In genomic region chr6:85371859-85372405, GRCm38 (mm10) we compare ENCODE assay signal across 13 mouse cellular contexts. TPM values are rescaled to one million over a fixed set of nuclear protein-coding genes. Genes with fewer than 3 reads are reported as not detected.
DNase-seq lines count a peak whose midpoint lies in the region; ATAC-seq and TF ChIP-seq lines count a peak whose summit lies in the region.
"Had no signal": no experiment of that assay in that cellular context is flagged by ENCODE, and none has a peak within 500 bp of the region (broad histone marks: within the 10 kb centered on the region; RNA-seq: fewer than 3 reads in every experiment).

No protein-coding gene starts in this region.

- H3K9ac ChIP-seq in hindbrain, embryonic 13.5 days = 0 out of 2 replicates have a peak overlapping the region, but pooled peaks have one; percentile 93

- no peak for DNase-seq in hindbrain, embryonic 10.5 days (ENCODE audit: low spot score)
- DNase-seq in brain, adult 2 months (ENCODE audit: low read depth, low spot score) = peak; percentile 39
- DNase-seq in ovary, postnatal 10 days (ENCODE audit: low spot score) = no peak
- no peak for DNase-seq in natural killer cell, adult 2 months (ENCODE audit: low spot score in 2 of 2)
- DNase-seq: embryo, embryonic 11 days; liver had no signal

- H3K4me1 ChIP-seq in hindbrain, embryonic 13.5 days (replicated peaks) = peaks cover 44% of the 10 kb centered on the region
- peaks cover 18% of the 10 kb centered on the region for H3K4me1 ChIP-seq in hindbrain, embryonic 10.5 days (replicated peaks)
- peaks cover 15% of the 10 kb centered on the region for H3K4me1 ChIP-seq in embryonic fibroblast, embryonic 13.5 days (ENCODE audit: control insufficient read depth, insufficient read depth, low read length)

- TF ChIP-seq CTCF in embryonic fibroblast, embryonic 13.5 days (IDR thresholded peaks at IDR 0.05; ENCODE audit: borderline replicate concordance, insufficient read depth, low read length) = no peak

- peak overlapping the region; percentile 80 for H3K4me2 ChIP-seq in hindbrain, embryonic 13.5 days

- no peak for ATAC-seq in hindbrain, embryonic 13.5 days (ENCODE audit: low FRiP score)
- ATAC-seq in erythroid progenitor cell, adult 5-6 weeks (replicated peaks; ENCODE audit: low FRiP score, poor library complexity, severe bottlenecking) = no peak

- H3K36me3 ChIP-seq in hindbrain, embryonic 13.5 days = peaks cover 9% of the 10 kb centered on the region
- no peaks in the 10 kb centered on the region for H3K36me3 ChIP-seq in hindbrain, embryonic 10.5 days
- H3K36me3 ChIP-seq in macrophage (ENCODE audit: inconsistent target) = peaks cover 3% of the 10 kb centered on the region; the same call in 1 of the 2 replicates

- H3K79me2 ChIP-seq in macrophage (ENCODE audit: inconsistent target) = peaks cover 62% of the 10 kb centered on the region

- 0 out of 2 replicates have a peak overlapping the region, but pooled peaks have one; percentile 88 for H3K4me3 ChIP-seq in hindbrain, embryonic 13.5 days
- H3K4me3 ChIP-seq in hindbrain, embryonic 10.5 days = no peak overlapping the region
- peak overlapping the region; percentile 11; the same call in 1 of the 2 replicates for H3K4me3 ChIP-seq in embryonic fibroblast, embryonic 13.5 days (ENCODE audit: insufficient read depth, low read length)
- peak overlapping the region; percentile 73 for H3K4me3 ChIP-seq in macrophage (ENCODE audit: inconsistent target)

- WGBS in hindbrain, embryonic 13.5 days = 81% methylated on average over 6 of the region's 6 CpGs
- 91% methylated on average over 6 of the region's 6 CpGs for WGBS in hindbrain, embryonic 10.5 days
- 91% methylated on average over 6 of the region's 6 CpGs for WGBS in macrophage (ENCODE audit: missing documents)

- no peak overlapping the region for H3K27ac ChIP-seq in hindbrain, embryonic 13.5 days
- no peak overlapping the region for H3K27ac ChIP-seq in hindbrain, embryonic 10.5 days
- no peak overlapping the region for H3K27ac ChIP-seq in embryonic fibroblast, embryonic 13.5 days (ENCODE audit: insufficient read depth, low read length)
- peak overlapping the region; percentile 94 for H3K27ac ChIP-seq in macrophage

- H3K9me3 ChIP-seq in hindbrain, embryonic 13.5 days = no peaks in the 10 kb centered on the region
- no peaks in the 10 kb centered on the region for H3K9me3 ChIP-seq in hindbrain, embryonic 10.5 days

- no peak for TF ChIP-seq POLR2A in embryonic fibroblast, embryonic 13.5 days (IDR thresholded peaks at IDR 0.05; ENCODE audit: low read depth, low read length)

- peaks cover 14% of the 10 kb centered on the region; the same call in 1 of the 2 replicates for H3K27me3 ChIP-seq in hindbrain, embryonic 13.5 days
- peaks cover 56% of the 10 kb centered on the region for H3K27me3 ChIP-seq in hindbrain, embryonic 10.5 days (ENCODE audit: insufficient read depth, poor library complexity, severe bottlenecking)

RNA-seq across cellular contexts. Expression of gene Rab11fip5, which starts 2.5 kb away (rescaled TPM):
- polyA plus RNA-seq in hindbrain, embryonic 13.5 days (2015; fragmentation: Nextera tagmentation; extraction: Ambion mirVana) = 13.7 and 14.8 TPM in 2 replicates
- 3.9 and 5.8 TPM in 2 replicates for polyA plus RNA-seq in hindbrain, embryonic 10.5 days (2016; fragmentation: Nextera tagmentation; extraction: Ambion mirVana)
- polyA plus RNA-seq in embryonic fibroblast, embryonic 13.5 days (2011; ENCODE audit: insufficient read length, low read depth, missing spikeins) = 27.2 and 28.2 TPM in 2 replicates
- 10 to 100 TPM in 24 of 26 experiments, 1 to 10 TPM in 2; 4.5 to 67.9 (median 27.2) TPM for total RNA-seq in macrophage (2018; cell fraction: chromatin; rRNA removed)
- 100 to 1,000 TPM in 1 of 26 experiments, 10 to 100 TPM in 25; 23.9 to 104 (median 44.7) TPM for total RNA-seq in macrophage (2018; cell fraction: cytosol; rRNA removed)
- total RNA-seq in macrophage (2018; cell fraction: nucleus; rRNA removed) = 10 to 100 TPM; 15.6 to 85.3 (median 32.2) TPM
- polyA plus RNA-seq in macrophage (2018) = 38.4 to 80.5 TPM (median 38.6 TPM) in 3 replicates
- 0.36 and 0.84 TPM in 2 replicates for total RNA-seq in erythroid progenitor cell, adult 5-6 weeks (2015; ENCODE audit: low replicate concordance)
- 3.6 TPM in 1 of 2 replicates, not detected in the other for total RNA-seq in erythroid progenitor cell, adult 5-6 weeks (2017; ENCODE audit: low replicate concordance)

RNA-seq across cellular contexts. Expression of gene Sfxn5, which starts 38.7 kb away (rescaled TPM):
- 18.3 and 19.6 TPM in 2 replicates for polyA plus RNA-seq in hindbrain, embryonic 13.5 days (2015; fragmentation: Nextera tagmentation; extraction: Ambion mirVana)
- 8.0 and 9.4 TPM in 2 replicates for polyA plus RNA-seq in hindbrain, embryonic 10.5 days (2016; fragmentation: Nextera tagmentation; extraction: Ambion mirVana)
- 8.2 and 9.7 TPM in 2 replicates for polyA plus RNA-seq in embryonic fibroblast, embryonic 13.5 days (2011; ENCODE audit: insufficient read length, low read depth, missing spikeins)
- total RNA-seq in macrophage (2018; cell fraction: chromatin; rRNA removed) = 10 to 100 TPM in 25 of 26 experiments, 1 to 10 TPM in 1; 6.3 to 87.7 (median 36.8) TPM
- total RNA-seq in macrophage (2018; cell fraction: cytosol; rRNA removed) = 10 to 100 TPM in 12 of 26 experiments, 1 to 10 TPM in 14; 3.5 to 20.3 (median 7.5) TPM
- total RNA-seq in macrophage (2018; cell fraction: nucleus; rRNA removed) = 10 to 100 TPM in 24 of 26 experiments, 1 to 10 TPM in 2; 6.9 to 51.7 (median 23.0) TPM
- 3.8 to 11.4 TPM (median 5.9 TPM) in 3 replicates for polyA plus RNA-seq in macrophage (2018)
- 0.72 and 0.84 TPM in 2 replicates for total RNA-seq in erythroid progenitor cell, adult 5-6 weeks (2015; ENCODE audit: low replicate concordance)
- total RNA-seq in erythroid progenitor cell, adult 5-6 weeks (2017; ENCODE audit: low replicate concordance) = 1.2 and 1.7 TPM in 2 replicates

RNA-seq across cellular contexts. Expression of gene Noto, which starts 51.8 kb away (rescaled TPM):
- polyA plus RNA-seq in hindbrain, embryonic 13.5 days (2015; fragmentation: Nextera tagmentation; extraction: Ambion mirVana) = not detected in 2 replicates
- not detected in 2 replicates for polyA plus RNA-seq in hindbrain, embryonic 10.5 days (2016; fragmentation: Nextera tagmentation; extraction: Ambion mirVana)
- polyA plus RNA-seq in embryonic fibroblast, embryonic 13.5 days (2011; ENCODE audit: insufficient read length, low read depth, missing spikeins) = not detected in 2 replicates
- not detected for total RNA-seq in macrophage (2018; cell fraction: chromatin; rRNA removed)
- not detected for total RNA-seq in macrophage (2018; cell fraction: cytosol; rRNA removed)
- total RNA-seq in macrophage (2018; cell fraction: nucleus; rRNA removed) = not detected
- not detected in 3 replicates for polyA plus RNA-seq in macrophage (2018)
- not detected in 2 replicates for total RNA-seq in erythroid progenitor cell, adult 5-6 weeks (2015; ENCODE audit: low replicate concordance)
- not detected in 2 replicates for total RNA-seq in erythroid progenitor cell, adult 5-6 weeks (2017; ENCODE audit: low replicate concordance)
- total RNA-seq: adrenal gland, adult 18-20 months; neutrophil, adult 5-6 weeks had no signal
- polyA plus RNA-seq: gonadal fat pad, adult 2 months had no signal

RNA-seq across cellular contexts. Expression of gene Smyd5, which starts 59.9 kb away (rescaled TPM):
- polyA plus RNA-seq in hindbrain, embryonic 13.5 days (2015; fragmentation: Nextera tagmentation; extraction: Ambion mirVana) = 58.4 and 59.0 TPM in 2 replicates
- polyA plus RNA-seq in hindbrain, embryonic 10.5 days (2016; fragmentation: Nextera tagmentation; extraction: Ambion mirVana) = 69.3 and 82.0 TPM in 2 replicates
- polyA plus RNA-seq in embryonic fibroblast, embryonic 13.5 days (2011; ENCODE audit: insufficient read length, low read depth, missing spikeins) = 34.8 and 36.3 TPM in 2 replicates
- total RNA-seq in macrophage (2018; cell fraction: chromatin; rRNA removed) = 10 to 100 TPM; 10.2 to 54.1 (median 31.6) TPM
- 10 to 100 TPM in 17 of 26 experiments, 1 to 10 TPM in 9; 7.0 to 14.7 (median 11.7) TPM for total RNA-seq in macrophage (2018; cell fraction: cytosol; rRNA removed)
- total RNA-seq in macrophage (2018; cell fraction: nucleus; rRNA removed) = 10 to 100 TPM in 22 of 26 experiments, 1 to 10 TPM in 4; 6.3 to 77.0 (median 18.5) TPM
- 9.5 to 26.7 TPM (median 17.2 TPM) in 3 replicates for polyA plus RNA-seq in macrophage (2018)
- 2.5 and 6.7 TPM in 2 replicates for total RNA-seq in erythroid progenitor cell, adult 5-6 weeks (2015; ENCODE audit: low replicate concordance)
- total RNA-seq in erythroid progenitor cell, adult 5-6 weeks (2017; ENCODE audit: low replicate concordance) = 2.4 and 6.2 TPM in 2 replicates
